Mouse (Mus musculus) CD4-positive, CD25-positive, alpha-beta regulatory T cell, adult 2 months (primary cell): ENCODE results near the gene Gm5269.

Source experiments
- DNase-seq: peaks from one replicate; pipeline ENCODE4 v3.0.0-alpha.2; 2012; ENCODE audit warnings: low read depth, low spot score

Gene Gm5269

GRCm38 (mm10) chr1:45881228-45881832 lies 8.7 kb downstream of the Gm5269 start:
- no peak for DNase-seq

- DNase-seq: no peak
Observed at GRCm38 (mm10) chr1:45877463-45877862, 12.6 kb downstream of the Gm5269 start.

- no peak for DNase-seq
Observed at GRCm38 (mm10) chr1:45876450-45877198, 13.4 kb downstream of the Gm5269 start.

GRCm38 (mm10) chr1:45875640-45876039 lies 14.4 kb downstream of the Gm5269 start:
- DNase-seq: no peak

DNA sequence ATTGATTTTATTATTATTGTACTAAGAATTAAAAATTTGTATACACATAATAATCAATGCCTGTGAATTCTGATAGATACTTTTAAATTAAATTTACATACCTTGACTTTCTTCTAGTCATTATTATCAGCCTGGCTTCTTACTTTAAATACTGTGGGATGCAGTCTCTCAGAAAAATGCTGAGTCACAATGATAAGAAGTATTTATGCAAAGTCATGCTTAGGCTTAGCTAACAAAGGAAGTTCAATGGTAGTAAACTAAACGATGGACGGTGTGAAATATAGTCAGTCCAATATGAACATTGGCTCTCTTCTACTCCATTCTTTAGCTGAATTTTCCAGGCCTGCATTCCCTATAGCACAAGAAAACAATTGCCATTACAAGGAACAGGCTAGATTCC lies 16.8 kb downstream of the Gm5269 start:
- no peak for DNase-seq

GRCm38 (mm10) chr1:45868479-45869137 lies 21.5 kb downstream of the Gm5269 start:
- no peak for DNase-seq

GRCm38 (mm10) chr1:45868050-45868449 lies 22.0 kb downstream of the Gm5269 start:
- DNase-seq: no peak

GRCm38 (mm10) chr1:45866288-45867018 lies 23.6 kb downstream of the Gm5269 start:
- no peak for DNase-seq

DNA sequence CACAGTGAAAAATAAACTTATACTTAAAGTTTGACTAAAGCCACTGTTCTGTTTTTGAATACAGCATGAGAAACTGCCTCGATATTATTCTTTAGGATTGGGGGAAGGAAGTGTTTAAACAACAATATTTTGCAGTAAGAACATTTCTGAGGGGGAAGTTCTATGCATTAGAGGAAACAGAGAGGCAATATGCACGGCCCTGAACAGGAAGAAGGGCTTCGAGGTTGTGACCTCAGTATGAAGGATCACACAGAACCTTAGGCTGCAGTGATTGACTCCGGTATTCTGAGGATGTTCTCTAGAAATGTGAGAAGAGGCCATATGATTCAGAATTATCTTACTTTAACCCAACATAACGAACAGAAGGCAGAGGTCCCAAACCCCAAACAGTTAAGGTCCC lies 24.3 kb downstream of the Gm5269 start:
- no peak for DNase-seq

GRCm38 (mm10) chr1:45865316-45865715 lies 24.8 kb downstream of the Gm5269 start:
- DNase-seq: no peak

- DNase-seq: no peak
Observed at GRCm38 (mm10) chr1:45864564-45865014, 25.5 kb downstream of the Gm5269 start.

- no peak for DNase-seq
Observed at GRCm38 (mm10) chr1:45863641-45864040, 26.4 kb downstream of the Gm5269 start.

- DNase-seq: no peak
Observed at GRCm38 (mm10) chr1:45861162-45861561, 28.9 kb downstream of the Gm5269 start.

- DNase-seq: no peak
Observed at GRCm38 (mm10) chr1:45860349-45860748, 29.7 kb downstream of the Gm5269 start.

GRCm38 (mm10) chr1:45858038-45858437 lies 32.0 kb downstream of the Gm5269 start:
- no peak for DNase-seq

GRCm38 (mm10) chr1:45845466-45845865 lies 44.6 kb downstream of the Gm5269 start:
- no peak for DNase-seq
